Mouse (Mus musculus): ENCODE results near the gene Fam173b.

DNA sequence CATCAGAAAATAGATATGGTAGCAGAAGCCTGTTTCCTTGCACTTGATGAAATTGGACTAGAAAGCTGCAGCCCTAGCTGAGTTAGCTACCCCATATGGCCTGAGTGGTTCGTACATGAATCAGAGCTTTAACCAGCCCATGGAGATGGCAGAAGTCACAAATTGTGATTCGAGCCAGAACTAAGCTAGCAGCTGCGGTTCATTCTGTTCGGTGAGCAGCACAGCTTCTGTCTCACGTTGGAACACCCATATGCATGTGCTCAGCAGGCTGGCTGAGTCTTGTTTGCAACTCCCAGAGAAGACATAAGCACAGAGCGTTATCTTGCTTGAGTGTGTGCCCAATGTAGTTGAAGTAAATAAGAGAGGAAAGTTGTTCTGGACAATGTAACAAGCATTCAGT lies 32.9 kb downstream of the Fam173b start:
- TF ChIP-seq POLR2A (IDR thresholded peaks at IDR 0.05; ENCODE audit: low read depth, low read length) (no peak), CTCF (IDR thresholded peaks at IDR 0.05; ENCODE audit: extremely low read depth, insufficient read length, insufficient replicate concordance, low read depth, low read length) (no peak)

All from small intestine, adult 2 months (tissue).